Mouse (Mus musculus) spleen, postnatal 4 days (tissue): ENCODE results near the gene Krcc1.

Source experiments
- DNase-seq, 2 experiments: peaks; one replicate each; pipeline ENCODE4 v3.0.0; 2022; ENCODE audit warnings: low spot score in 2 of 2

The Krcc1 gene

GRCm38 (mm10) chr6:71332236-71332965 lies 60.9 kb downstream of the Krcc1 start:
- no peak for DNase-seq

GRCm38 (mm10) chr6:71333031-71333430 lies 61.6 kb downstream of the Krcc1 start:
- DNase-seq, result no peak

GRCm38 (mm10) chr6:71333578-71334273 lies 62.2 kb downstream of the Krcc1 start:
- DNase-seq, result no peak
